Mouse (Mus musculus): ENCODE measurements around the gene Dctd. TPM values are rescaled to one million over a fixed set of nuclear protein-coding genes. Genes with fewer than 3 reads are reported as not detected.

The Dctd gene
- total RNA-seq (2023): 1 to 10 TPM; 7.9 to 8.3 TPM

GRCm38 (mm10) chr8:48098792-48099191, at the start of gene Dctd:
Gene Dctd, plus strand, starts transcription at chr8:48099092.

Other genes starting within 250 kb of the Dctd start
- gene Wwc2, start 108.2 kb upstream of the Dctd start, total RNA-seq (2023): under 1 TPM; 0.83 to 0.99 TPM

Measured in T-cell, adult 66 days (primary cell).